Mouse (Mus musculus) thymus, adult 2 months (tissue): Measurements from ENCODE around the gene Ccnyl1. TPM values are rescaled to one million over a fixed set of nuclear protein-coding genes. Genes with fewer than 3 reads are reported as not detected.

Experiments
- DNase-seq: peaks from one replicate; pipeline ENCODE4 v3.0.0; 2021
- H3K27ac ChIP-seq: fragments of 200-500 bp; 2 replicates; pipeline ENCODE4 v1.5.1; 2012; ENCODE audit warnings: low read length, control low read depth; ENCODE audit not compliant: control insufficient read depth, insufficient read depth
- H3K27me3 ChIP-seq: fragments of 200-500 bp; 2 replicates; pipeline ENCODE4 v1.6.1; 2012; ENCODE audit warnings: mild to moderate bottlenecking, low read length, moderate library complexity, mixed read lengths; ENCODE audit not compliant: control insufficient read depth, insufficient read depth
- H3K36me3 ChIP-seq: fragments of 200-500 bp; 2 replicates; pipeline ENCODE4 v1.6.1; 2012; ENCODE audit warnings: mild to moderate bottlenecking, low read length, moderate library complexity; ENCODE audit not compliant: control insufficient read depth, insufficient read depth
- H3K4me1 ChIP-seq: fragments of 200-500 bp; replicated peaks from 2 replicates; pipeline ENCODE4 v1.6.1; 2012; ENCODE audit warnings: low read length; ENCODE audit not compliant: control insufficient read depth, insufficient read depth
- H3K4me3 ChIP-seq: fragments of 200-500 bp; 2 replicates; pipeline ENCODE4 v1.5.1; 2012; ENCODE audit warnings: mild to moderate bottlenecking, low read length, control low read depth, moderate library complexity; ENCODE audit not compliant: control insufficient read depth, insufficient read depth
- CTCF ChIP-seq: fragments of 200-500 bp; IDR thresholded peaks from 2 replicates; pipeline ENCODE4 v1.5.1; 2012; ENCODE audit warnings: mild to moderate bottlenecking, control low read depth, low read length, moderate library complexity, borderline replicate concordance; ENCODE audit not compliant: control insufficient read depth, poor library complexity, insufficient read depth; ENCODE audit errors: extremely low read depth
- POLR2A ChIP-seq: fragments of 200-500 bp; IDR thresholded peaks from 2 replicates; pipeline ENCODE4 v1.6.1; 2012; ENCODE audit warnings: mild to moderate bottlenecking, low read length, control low read depth, moderate library complexity; ENCODE audit not compliant: control insufficient read depth, poor library complexity, insufficient read depth; ENCODE audit errors: extremely low read depth
- WGBS: fragments of 180-500 bp; shearing (Covaris S2); methylation state at CpG from one replicate; pipeline ENCODE4 v1.1.7; 2018; 5-methylcytosine and 5-hydroxymethylcytosine counted together
- polyA plus RNA-seq: library from polyadenylated mRNA; depleted of rRNA; stranded (reverse); fragments of >200 nt; gene quantifications from 2 replicates; pipeline ENCODE4 v1.2.3, GENCODE M21; 2012

The Ccnyl1 gene
- polyA plus RNA-seq, 1 experiment = 13.2 TPM

GRCm38 (mm10) chr1:64691581-64691980 lies 1.3 kb downstream of the Ccnyl1 start:
- TF ChIP-seq POLR2A (no peak), CTCF (no peak)
- H3K4me3 ChIP-seq = peak overlapping the region; percentile 74
- no peak for DNase-seq
- H3K36me3 ChIP-seq = no peaks in the 10 kb centered on the region
- 13% methylated on average over 9 of the region's 9 CpGs for WGBS
- H3K4me1 ChIP-seq = peaks cover 2% of the 10 kb centered on the region; the same call in 1 of the 2 replicates
- H3K27ac ChIP-seq = no peak overlapping the region
- H3K27me3 ChIP-seq = no peaks in the 10 kb centered on the region

- no peak for DNase-seq
- 97% methylated on average over 3 of the region's 3 CpGs for WGBS
- Histone ChIP-seq H3K4me1 (no peaks in the 10 kb centered on the region; the same call in 1 of the 2 replicates), H3K36me3 (no peaks in the 10 kb centered on the region), H3K27me3 (no peaks in the 10 kb centered on the region), H3K27ac (no peak overlapping the region), H3K4me3 (no peak overlapping the region)
- TF ChIP-seq POLR2A = no peak
- TF ChIP-seq CTCF = no peak
These were observed 4.9 kb downstream of the Ccnyl1 start for GRCm38 (mm10) chr1:64695156-64695555.

- TF ChIP-seq POLR2A = no peak
- no peak for TF ChIP-seq CTCF
- Histone ChIP-seq H3K27me3 (no peaks in the 10 kb centered on the region), H3K36me3 (no peaks in the 10 kb centered on the region), H3K27ac (no peak overlapping the region), H3K4me3 (no peak overlapping the region), H3K4me1 (no peaks in the 10 kb centered on the region)
- WGBS = 92% methylated on average over 3 of the region's 3 CpGs
- DNase-seq = no peak
These were observed 11.5 kb downstream of the Ccnyl1 start for GRCm38 (mm10) chr1:64701780-64702179.

GRCm38 (mm10) chr1:64705230-64705629 lies 15.0 kb downstream of the Ccnyl1 start:
- H3K36me3 ChIP-seq = no peaks in the 10 kb centered on the region
- H3K4me1 ChIP-seq = no peaks in the 10 kb centered on the region
- no peaks in the 10 kb centered on the region for H3K27me3 ChIP-seq
- no peak overlapping the region for H3K4me3 ChIP-seq
- 51% methylated on average over 6 of the region's 6 CpGs for WGBS
- H3K27ac ChIP-seq = no peak overlapping the region
- TF ChIP-seq CTCF = no peak
- no peak for TF ChIP-seq POLR2A
- peak; percentile 74 for DNase-seq

GRCm38 (mm10) chr1:64706610-64707009 lies 16.4 kb downstream of the Ccnyl1 start:
- TF ChIP-seq POLR2A (no peak), CTCF (no peak)
- Histone ChIP-seq H3K36me3 (no peaks in the 10 kb centered on the region), H3K27me3 (no peaks in the 10 kb centered on the region), H3K4me1 (no peaks in the 10 kb centered on the region), H3K4me3 (no peak overlapping the region), H3K27ac (no peak overlapping the region)
- no peak for DNase-seq
- WGBS = 99% methylated on average over 2 of the region's 2 CpGs

GRCm38 (mm10) chr1:64709891-64710290 lies 19.6 kb downstream of the Ccnyl1 start:
- peak; percentile 25 for DNase-seq
- Histone ChIP-seq H3K27ac (no peak overlapping the region), H3K4me1 (no peaks in the 10 kb centered on the region), H3K4me3 (no peak overlapping the region), H3K36me3 (no peaks in the 10 kb centered on the region), H3K27me3 (no peaks in the 10 kb centered on the region)
- 16% methylated on average over 2 of the region's 2 CpGs for WGBS
- TF ChIP-seq POLR2A (no peak), CTCF (no peak)
